ENCODE assay signal across 8 mouse cellular contexts in the genomic region with DNA sequence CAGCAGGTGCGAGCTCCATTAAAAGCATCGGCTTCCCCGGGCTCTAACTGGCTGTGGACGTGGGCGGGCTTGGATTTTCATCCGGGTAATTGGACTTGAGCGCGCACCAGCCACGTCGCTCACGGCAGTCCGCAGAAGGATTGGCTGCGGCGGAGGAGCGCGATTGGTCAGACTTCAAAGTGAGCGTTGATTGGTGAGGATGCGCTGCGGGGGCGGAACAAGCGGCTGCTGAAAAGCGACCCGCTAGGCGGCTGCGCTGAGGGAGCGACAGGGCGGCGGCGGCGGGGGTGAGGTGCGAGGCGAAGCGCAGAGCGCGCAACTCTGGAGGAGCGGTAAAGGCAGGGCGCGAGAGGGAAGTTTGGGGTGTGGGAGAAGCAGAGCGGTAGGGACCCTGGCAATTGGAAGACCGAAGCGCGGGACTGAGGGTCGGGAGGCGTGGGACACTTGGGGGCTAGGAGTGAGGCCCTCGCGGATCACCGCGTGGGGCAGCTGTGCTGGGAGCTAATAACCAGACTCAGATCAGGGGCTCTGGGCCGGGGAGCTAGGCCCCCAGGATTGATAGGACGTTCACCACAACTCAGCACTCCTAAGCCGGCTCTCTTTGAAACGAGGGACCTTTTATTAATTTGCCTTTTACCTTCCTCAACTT. TPM values are rescaled to one million over a fixed set of nuclear protein-coding genes. Genes with fewer than 3 reads are reported as not detected.
DNase-seq lines count a peak whose midpoint lies in the region; ATAC-seq and TF ChIP-seq lines count a peak whose summit lies in the region.

A gene (plus strand): TSS at position 243 of the 649 bp plus-strand sequence.

- H3K4me3 ChIP-seq in forebrain, embryonic 10.5 days, result peak within 1 kb of the TSS; percentile 61
- H3K4me3 ChIP-seq in heart, embryonic 14.5 days (ENCODE audit: control insufficient read depth in 1 of 2, insufficient read depth in 1 of 2, low read depth in 1 of 2, low read length in 2 of 2), result peak within 1 kb of the TSS; percentile 51 to 54
- H3K4me3 ChIP-seq in liver, embryonic 11.5 days (ENCODE audit: low read depth, low read length), result peak within 1 kb of the TSS; percentile 53
- H3K4me3 ChIP-seq in myocyte, result peak within 1 kb of the TSS; percentile 32

- H3K4me2 ChIP-seq in heart, embryonic 14.5 days (ENCODE audit: low read length), result peak within 1 kb of the TSS; percentile 94
- peak within 1 kb of the TSS; percentile 84 for H3K4me2 ChIP-seq in liver, embryonic 11.5 days
- peak within 1 kb of the TSS; percentile 97 for H3K4me2 ChIP-seq in myocyte (ENCODE audit: low read depth)

- H3K4me1 ChIP-seq in forebrain, embryonic 10.5 days, result peaks cover 20% of the 10 kb centered on the region
- H3K4me1 ChIP-seq in heart, embryonic 14.5 days (ENCODE audit: control insufficient read depth in 2 of 2, insufficient read depth in 2 of 2, low read length in 2 of 2), result peaks cover 5 to 8% of the 10 kb centered on the region in 2 experiments; a peak in 3 of 4 replicates
- H3K4me1 ChIP-seq in liver, embryonic 11.5 days (replicated peaks; ENCODE audit: control insufficient read depth, insufficient read depth, low read length), result peaks cover 3% of the 10 kb centered on the region

- H3ac ChIP-seq in myocyte (ENCODE audit: control insufficient read depth, insufficient read length), result peak within 1 kb of the TSS; percentile 22

- ATAC-seq in heart, embryonic 14.5 days (ENCODE audit: insufficient number of reproducible peaks, insufficient read depth, low FRiP score, low read depth), result peak; percentile 99
- ATAC-seq in liver, embryonic 11.5 days (replicated peaks; ENCODE audit: low FRiP score), result peak; percentile 98

- 9% methylated on average over 52 of the region's 52 CpGs for WGBS in forebrain, embryonic 10.5 days
- 9% methylated on average over 52 of the region's 52 CpGs for WGBS in heart, embryonic 14.5 days
- WGBS in liver, embryonic 11.5 days, result 13% methylated on average over 52 of the region's 52 CpGs

- peak within 1 kb of the TSS; percentile 56; the same call in 1 of the 2 replicates for H3K9ac ChIP-seq in heart, embryonic 14.5 days (ENCODE audit: low read length)
- peak within 1 kb of the TSS; percentile 58 for H3K9ac ChIP-seq in liver, embryonic 11.5 days (ENCODE audit: low read depth, low read length)

- DNase-seq in CD4-positive, CD25-positive, alpha-beta regulatory T cell, adult 2 months (ENCODE audit: low read depth, low spot score), result peak; percentile 98
- peak; percentile 81 for DNase-seq in c-Kit-positive CD71-positive TER-119-negative erythroid progenitor cells, embryonic 14.5 days (ENCODE audit: low read depth)
- peak; percentile 97 for DNase-seq in forebrain, embryonic 10.5 days (ENCODE audit: extremely low spot score, low spot score)
- peak; percentile 96 for DNase-seq in kidney, postnatal 10 days
- peak; percentile 88 for DNase-seq in liver, embryonic 11.5 days (ENCODE audit: low spot score)
- peak; percentile 83 to 90 for DNase-seq in spleen, postnatal 4 days (ENCODE audit: low spot score in 2 of 2)

- TF ChIP-seq POLR2A in myocyte (IDR thresholded peaks at IDR 0.05; ENCODE audit: insufficient read length, low read depth), result peak; percentile 83

- H3K9me3 ChIP-seq in forebrain, embryonic 10.5 days, result no peaks in the 10 kb centered on the region
- H3K9me3 ChIP-seq in heart, embryonic 14.5 days (ENCODE audit: control insufficient read depth, low read length), result no peaks in the 10 kb centered on the region
- no peaks in the 10 kb centered on the region for H3K9me3 ChIP-seq in liver, embryonic 11.5 days (ENCODE audit: control insufficient read depth, low read length)

- H3K79me2 ChIP-seq in myocyte (ENCODE audit: control insufficient read depth, insufficient read depth), result no peaks in the 10 kb centered on the region

- H3K27ac ChIP-seq in forebrain, embryonic 10.5 days, result peak within 1 kb of the TSS; percentile 89
- H3K27ac ChIP-seq in heart, embryonic 14.5 days (replicated peaks in 1 of 2; ENCODE audit: control insufficient read depth in 1 of 2, insufficient read depth in 1 of 2, low read depth in 2 of 2, low read length in 2 of 2), result no peak within 1 kb of the TSS
- H3K27ac ChIP-seq in liver, embryonic 11.5 days (ENCODE audit: low read depth, low read length), result no peak within 1 kb of the TSS

- H3K27me3 ChIP-seq in forebrain, embryonic 10.5 days (ENCODE audit: poor library complexity, severe bottlenecking), result peaks cover 6% of the 10 kb centered on the region; the same call in 1 of the 2 replicates
- no peaks in the 10 kb centered on the region for H3K27me3 ChIP-seq in heart, embryonic 14.5 days (ENCODE audit: control insufficient read depth, insufficient read depth, low read length)
- H3K27me3 ChIP-seq in liver, embryonic 11.5 days (replicated peaks; ENCODE audit: control insufficient read depth, insufficient read depth, low read length), result no peaks in the 10 kb centered on the region; the same call in 1 of the 2 replicates
- H3K27me3 ChIP-seq in myocyte (ENCODE audit: control insufficient read depth, insufficient read depth, insufficient read length), result no peaks in the 10 kb centered on the region

- H3K36me3 ChIP-seq in forebrain, embryonic 10.5 days (replicated peaks), result no peaks in the 10 kb centered on the region
- no peaks in the 10 kb centered on the region for H3K36me3 ChIP-seq in heart, embryonic 14.5 days (ENCODE audit: control insufficient read depth, insufficient read depth, low read length)
- no peaks in the 10 kb centered on the region for H3K36me3 ChIP-seq in liver, embryonic 11.5 days (ENCODE audit: control insufficient read depth, insufficient read depth, low read length)
- H3K36me3 ChIP-seq in myocyte (ENCODE audit: control insufficient read depth, insufficient read depth), result no peaks in the 10 kb centered on the region

TF ChIP-seq in myocyte, 11 proteins besides CTCF, POLR2A, EP300 and RAD21:
- TF ChIP-seq POLR2AphosphoS2 (IDR thresholded peaks at IDR 0.05; ENCODE audit: insufficient read length, low read depth), result peak; percentile 56
- TF ChIP-seq USF1 (IDR thresholded peaks at IDR 0.05; ENCODE audit: low read depth), result no peak

RNA-seq across cellular contexts. Expression of the gene that starts here (rescaled TPM):
- polyA plus RNA-seq in forebrain, embryonic 10.5 days (2016; fragmentation: Nextera tagmentation; extraction: Ambion mirVana), result 37.6 and 38.1 TPM in 2 replicates
- 8.8 and 9.0 TPM in 2 replicates for polyA plus RNA-seq in heart, embryonic 14.5 days (2014; fragmentation: Nextera tagmentation; extraction: Ambion mirVana)
- polyA plus RNA-seq in liver, embryonic 11.5 days (2014; fragmentation: Nextera tagmentation; extraction: Ambion mirVana), result 10.4 and 11.4 TPM in 2 replicates
- 5.4 TPM for polyA plus RNA-seq in myocyte (2012; fragmentation: generic; extraction: Trizol)
